Mouse (Mus musculus) c-Kit-positive CD71-positive TER-119-negative erythroid progenitor cells, embryonic 14.5 days (primary cell): Measurements from ENCODE around the gene Tapbpl.

Source experiments
- DNase-seq: peaks from one replicate; pipeline ENCODE4 v3.0.0-alpha.2; 2013; ENCODE audit warnings: low read depth

Tapbpl gene

DNA sequence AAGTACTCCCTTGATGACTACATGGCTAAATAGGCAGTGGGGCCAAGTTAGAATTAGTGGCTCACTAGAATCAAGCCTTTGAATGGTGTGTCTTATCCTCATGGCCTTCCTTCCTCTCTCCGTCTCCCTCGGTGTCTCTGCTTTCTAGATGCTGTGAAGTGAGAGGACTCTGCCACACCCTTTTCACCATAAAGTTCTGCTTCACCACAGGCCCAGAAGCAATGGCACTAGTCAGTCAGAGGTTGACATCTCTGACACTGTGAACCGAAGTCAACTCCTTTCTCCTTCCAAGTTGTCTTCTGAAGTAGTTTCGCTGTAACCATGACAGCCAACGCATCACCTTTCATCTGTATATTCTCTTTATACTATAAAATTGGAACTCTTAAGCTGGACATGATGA is 7.9 kb upstream of the Tapbpl start:
- no peak for DNase-seq

- DNase-seq, result no peak
These were observed 6.7 kb upstream of the Tapbpl start for GRCm38 (mm10) chr6:125238396-125238795.

DNA sequence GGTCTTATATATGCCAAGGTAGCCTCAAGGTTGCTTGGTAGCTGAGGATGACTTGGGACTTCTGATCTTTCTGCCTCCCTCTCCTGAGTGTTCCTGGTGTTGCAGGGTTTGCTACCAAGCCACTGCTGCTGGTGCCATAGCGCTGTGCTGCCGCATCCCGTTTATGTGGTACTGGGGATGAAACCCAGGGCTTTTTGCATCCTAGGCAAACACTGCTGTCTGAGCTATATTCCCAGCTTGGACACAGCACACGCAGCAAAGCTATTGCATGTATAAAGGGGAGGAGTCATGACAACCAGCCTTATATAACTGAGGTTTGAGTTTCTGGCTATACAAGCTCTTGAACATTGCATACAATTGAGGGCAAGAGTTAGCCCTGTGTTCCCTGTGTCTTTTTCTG is 5.8 kb upstream of the Tapbpl start:
- DNase-seq, result no peak

DNA sequence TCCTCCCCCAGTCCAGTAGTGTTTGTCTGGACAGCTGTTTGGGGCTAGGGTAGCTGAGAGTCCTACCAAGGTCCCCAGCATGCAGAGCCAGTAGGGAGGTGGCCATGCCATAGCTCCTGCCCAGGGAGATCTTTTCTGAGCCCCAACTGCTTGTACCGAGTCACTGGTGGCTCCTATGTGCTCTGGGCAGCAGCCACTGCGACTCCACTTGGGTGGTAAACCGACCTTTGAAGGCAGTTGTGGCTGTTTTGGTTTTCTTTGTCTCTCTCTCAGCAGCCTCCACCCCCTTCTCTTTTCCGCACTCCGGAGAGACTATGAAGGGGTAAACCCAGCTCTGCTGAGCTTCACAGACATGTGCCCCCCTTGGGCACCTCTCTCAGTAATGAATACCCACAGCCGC is 5.1 kb upstream of the Tapbpl start, which contains the start of gene Cd27:
Gene Cd27 (minus strand): TSS at position 229 of the 400 bp plus-strand sequence.
- no peak for DNase-seq

- DNase-seq, result no peak
These were observed 4.7 kb upstream of the Tapbpl start for GRCm38 (mm10) chr6:125236341-125236740.

GRCm38 (mm10) chr6:125234520-125234828 is 2.8 kb upstream of the Tapbpl start:
- DNase-seq, result no peak

DNA sequence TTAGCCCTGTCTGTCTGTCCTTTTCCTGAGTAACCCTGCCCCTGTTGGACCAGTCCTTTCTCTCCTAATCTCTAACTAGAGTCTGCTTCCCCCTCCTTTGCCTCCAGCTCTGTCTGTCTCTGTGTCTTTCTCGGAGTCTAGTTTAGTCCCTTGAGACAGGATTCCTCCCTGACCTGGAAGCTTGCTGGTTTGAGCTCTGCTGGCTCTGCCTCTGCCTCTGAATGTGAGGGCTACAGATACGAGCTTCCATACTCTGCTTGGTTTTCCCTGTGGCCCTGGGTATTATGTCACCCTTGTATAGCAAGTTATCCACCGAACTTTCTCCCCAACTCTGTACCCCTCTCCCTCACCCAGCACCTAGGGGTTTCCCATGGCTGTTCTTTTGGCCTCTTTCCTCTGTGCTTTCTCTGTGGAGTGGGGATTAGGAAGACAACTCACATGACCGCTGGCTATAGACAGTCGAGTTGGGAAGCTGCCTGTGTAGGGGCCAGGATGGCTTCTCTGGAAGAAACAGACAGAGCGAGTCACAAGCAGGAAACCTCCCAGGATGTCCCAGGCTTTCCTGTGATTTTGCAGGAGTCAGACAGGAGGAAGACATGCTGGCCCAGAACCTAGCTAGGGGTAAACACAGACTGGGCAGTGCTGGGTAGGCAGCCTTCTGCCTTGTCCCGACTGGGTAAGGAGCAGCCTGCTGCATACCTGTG is 2.3 kb upstream of the Tapbpl start:
- DNase-seq, result no peak

DNA sequence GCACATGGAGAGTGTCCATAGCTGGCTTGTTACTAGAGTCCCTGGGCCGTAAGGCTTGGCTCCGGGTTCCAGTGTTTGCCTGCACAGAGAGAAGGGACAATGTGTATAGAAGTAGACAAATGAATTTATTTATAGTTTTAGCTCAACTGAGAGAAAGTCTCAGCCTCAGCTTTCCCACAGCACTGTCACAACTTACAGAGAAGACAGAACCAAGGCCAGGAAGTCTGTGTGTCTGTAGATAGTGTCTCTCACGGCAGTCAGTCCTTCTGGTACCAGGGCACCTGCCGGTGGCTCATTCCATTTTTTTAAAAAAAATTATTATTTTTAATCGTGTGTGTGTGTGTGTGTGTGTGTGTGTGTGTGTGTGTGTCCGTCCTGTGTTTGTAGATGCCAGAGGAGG is 856 bp upstream of the Tapbpl start:
- DNase-seq, result no peak

- no peak for DNase-seq
These were observed 381 bp upstream of the Tapbpl start for GRCm38 (mm10) chr6:125232045-125232437.

GRCm38 (mm10) chr6:125230571-125230970 is 1.1 kb downstream of the Tapbpl start:
- DNase-seq, result no peak

GRCm38 (mm10) chr6:125225518-125226115 is 6.0 kb downstream of the Tapbpl start:
- no peak for DNase-seq

- DNase-seq, result no peak
These were observed 9.1 kb downstream of the Tapbpl start for GRCm38 (mm10) chr6:125222577-125222976.

DNA sequence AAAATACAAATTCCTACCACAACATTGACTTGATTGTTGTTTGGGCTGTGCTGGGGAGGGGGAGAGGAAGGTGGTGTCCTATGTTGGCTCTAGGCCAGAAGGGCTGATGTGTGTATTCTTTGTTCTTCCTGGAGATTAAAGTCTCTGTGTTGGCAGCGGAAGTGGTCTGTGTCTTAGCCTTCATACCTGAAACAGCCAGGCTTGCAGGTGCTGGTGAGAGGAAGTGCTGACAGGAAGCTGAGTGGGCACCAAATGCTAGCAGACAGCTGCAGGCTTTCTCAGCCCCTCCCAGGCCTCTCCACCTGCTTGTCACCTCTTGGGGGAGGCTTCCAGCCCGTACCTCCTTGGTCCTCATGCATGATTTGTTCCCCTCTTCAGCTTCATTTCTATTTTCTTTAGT is 9.5 kb downstream of the Tapbpl start:
- no peak for DNase-seq

DNA sequence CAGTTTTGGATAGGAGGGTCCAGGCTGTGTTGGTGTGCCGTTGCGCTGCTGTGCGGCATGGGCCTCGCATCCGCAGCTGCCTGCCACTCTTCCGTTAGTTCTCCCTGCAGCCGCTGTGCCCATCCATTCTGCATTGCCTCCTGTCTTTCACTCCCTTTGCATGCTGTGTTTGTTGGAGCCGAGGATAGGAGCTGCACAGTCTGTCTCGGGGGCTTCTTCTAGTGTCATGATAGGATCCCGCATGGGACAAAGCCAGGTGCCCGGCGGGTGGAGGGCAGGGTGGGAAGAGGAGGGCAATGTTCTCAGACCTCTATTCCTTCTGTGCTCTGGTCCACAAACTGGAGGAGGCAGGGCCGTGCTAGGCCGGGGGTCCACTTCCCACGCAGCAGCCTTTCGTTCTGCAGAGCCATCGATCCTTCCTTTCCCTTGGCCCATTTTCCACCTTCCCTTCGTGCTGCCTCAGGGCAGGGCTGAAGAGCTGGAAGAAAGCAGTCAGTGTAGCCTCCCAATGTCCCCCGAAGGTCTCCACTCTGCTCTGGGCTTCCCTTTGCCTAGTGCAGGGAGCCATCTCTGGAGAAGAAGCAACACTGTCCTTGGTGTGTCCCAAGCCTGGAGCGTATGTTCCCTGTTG is 10.4 kb downstream of the Tapbpl start:
- no peak for DNase-seq

- DNase-seq, result peak; percentile 69
These were observed 12.7 kb downstream of the Tapbpl start for GRCm38 (mm10) chr6:125218963-125219362.

GRCm38 (mm10) chr6:125217899-125218298 is 13.8 kb downstream of the Tapbpl start:
- no peak for DNase-seq

GRCm38 (mm10) chr6:125216898-125217297 is 14.8 kb downstream of the Tapbpl start:
- no peak for DNase-seq

GRCm38 (mm10) chr6:125215148-125215954 is 16.3 kb downstream of the Tapbpl start, which contains the start of gene Vamp1:
Vamp1 (plus strand) TSS chr6:125215551.
- DNase-seq, result peak; percentile 98

DNA sequence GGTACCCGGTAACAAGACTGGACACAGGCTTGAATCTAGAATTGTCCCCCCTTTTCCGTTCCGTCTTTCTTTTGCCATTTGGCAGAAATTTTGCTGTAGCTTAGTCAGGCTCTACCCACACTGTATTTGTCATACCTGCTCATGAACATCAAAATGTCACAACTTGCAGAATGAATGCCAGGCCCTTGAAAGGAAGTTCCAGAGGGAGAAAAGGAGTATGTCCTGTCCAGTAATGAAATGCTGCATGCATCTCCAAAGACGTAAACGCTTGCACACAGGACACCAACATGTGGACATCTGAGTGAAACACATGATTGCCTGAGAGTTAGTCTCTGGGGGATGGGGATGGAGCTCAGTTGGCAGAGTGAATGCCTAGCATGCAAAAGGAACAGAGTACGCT is 17.9 kb downstream of the Tapbpl start:
- DNase-seq, result no peak

DNA sequence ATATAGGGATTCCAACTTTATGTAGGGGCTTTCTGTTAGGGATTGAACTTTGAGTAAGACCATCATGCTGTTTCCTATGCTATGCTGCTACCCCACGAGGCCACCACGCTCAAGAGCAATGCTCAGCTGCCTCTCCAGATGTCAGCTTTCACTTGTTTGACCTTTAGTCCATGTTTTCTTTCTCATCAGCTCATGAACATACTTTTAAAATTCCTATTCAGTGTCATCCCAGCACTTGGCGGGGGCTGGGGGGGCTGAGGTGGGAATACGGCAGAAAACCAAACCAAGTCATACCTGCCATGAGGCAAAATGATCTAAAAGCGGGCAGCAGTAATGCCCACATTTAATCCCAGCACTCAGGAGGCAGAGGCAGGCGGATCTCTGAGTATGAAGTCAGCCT is 18.5 kb downstream of the Tapbpl start:
- no peak for DNase-seq

GRCm38 (mm10) chr6:125212621-125213020 is 19.0 kb downstream of the Tapbpl start:
- DNase-seq, result no peak

DNA sequence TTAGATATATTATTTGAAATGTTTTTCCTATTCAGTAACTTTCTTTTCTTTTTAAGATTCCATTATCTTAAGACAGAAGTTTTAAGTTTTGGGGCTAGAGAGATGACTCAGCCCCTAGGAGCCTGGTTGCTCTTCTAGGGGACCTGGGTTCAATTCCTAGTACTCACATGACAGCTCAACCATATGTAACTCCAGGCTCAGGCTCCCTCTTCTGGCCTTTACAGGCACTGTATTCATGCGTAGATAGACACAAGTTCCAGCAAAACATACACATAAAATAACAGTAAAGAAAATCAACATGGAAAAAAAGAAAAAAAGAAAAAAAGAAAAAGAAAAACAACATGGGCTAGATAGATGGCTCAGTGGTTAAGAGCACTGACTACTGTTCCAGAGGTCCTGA is 21.2 kb downstream of the Tapbpl start:
- DNase-seq, result no peak

GRCm38 (mm10) chr6:125197166-125197565 is 34.5 kb downstream of the Tapbpl start:
- DNase-seq, result no peak
